Mouse (Mus musculus): ENCODE measurements around the gene Plekhs1.

GRCm38 (mm10) chr19:56470286-56471020, 9.0 kb downstream of the Plekhs1 start:
- no peak for TF ChIP-seq CTCF (IDR thresholded peaks at IDR 0.05; ENCODE audit: extremely low read depth, insufficient read depth, insufficient read length, insufficient replicate concordance)
- no peak for TF ChIP-seq POLR2A (IDR thresholded peaks at IDR 0.05; ENCODE audit: low read depth, low read length)
